Mouse (Mus musculus): ENCODE measurements around the gene Lrrc55. TPM values are rescaled to one million over a fixed set of nuclear protein-coding genes. Genes with fewer than 3 reads are reported as not detected.

The Lrrc55 gene
- total and polyA plus RNA-seq, 3 experiments = not detected

GRCm38 (mm10) chr2:85131724-85132123 is 65.3 kb downstream of the Lrrc55 start:
- H3K4me3 ChIP-seq (ENCODE audit: control insufficient read depth in 1 of 2, insufficient read depth in 1 of 2, low read depth in 2 of 2, low read length in 2 of 2) = no peak overlapping the region
- no peaks in the 10 kb centered on the region; a peak in 1 of 4 replicates for H3K4me1 ChIP-seq (ENCODE audit: control insufficient read depth in 1 of 2, insufficient read depth in 2 of 2, low read length in 2 of 2)
- H3K79me2 ChIP-seq (ENCODE audit: control insufficient read depth, insufficient read depth, low read length, poor library complexity) = no peaks in the 10 kb centered on the region
- H3K9ac ChIP-seq (ENCODE audit: control insufficient read depth, low read depth, low read length, poor library complexity, severe bottlenecking) = no peak overlapping the region
- H3K27ac ChIP-seq (ENCODE audit: control insufficient read depth, low read depth, low read length) = no peak overlapping the region
- H3K36me3 ChIP-seq (ENCODE audit: control insufficient read depth in 1 of 2, insufficient read depth in 2 of 2, low read length in 2 of 2) = no peaks in the 10 kb centered on the region; a peak in 1 of 4 replicates
- no peaks in the 10 kb centered on the region for H3K9me3 ChIP-seq (replicated peaks; ENCODE audit: insufficient read depth, low read length)
- H3K27me3 ChIP-seq (ENCODE audit: control insufficient read depth in 1 of 2, insufficient read depth in 2 of 2, low read length in 2 of 2) = no peaks in the 10 kb centered on the region; a peak in 3 of 4 replicates
- no peak for DNase-seq (ENCODE audit: low read depth, low spot score)
- TF ChIP-seq MAZ (IDR thresholded peaks at IDR 0.05; ENCODE audit: low read depth, low read length) = no peak
- no peak for TF ChIP-seq GATA1 (IDR thresholded peaks at IDR 0.05; ENCODE audit: low read depth, low read length)
- no peak for TF ChIP-seq ETS1 (IDR thresholded peaks at IDR 0.05; ENCODE audit: low read depth, low read length)
- TF ChIP-seq ZNF384 (IDR thresholded peaks at IDR 0.05; ENCODE audit: low read depth, low read length) = no peak
- TF ChIP-seq JUND (IDR thresholded peaks at IDR 0.05; ENCODE audit: low read depth, low read length) = no peak
- TF ChIP-seq CHD2 (IDR thresholded peaks at IDR 0.05; ENCODE audit: low read length) = no peak
- TF ChIP-seq POLR2AphosphoS2 (IDR thresholded peaks at IDR 0.05; ENCODE audit: low read length) = no peak
- TF ChIP-seq POLR2AphosphoS5 (IDR thresholded peaks at IDR 0.05; ENCODE audit: borderline replicate concordance, low read depth, low read length) = no peak
- TF ChIP-seq POLR2A (IDR thresholded peaks at IDR 0.05; ENCODE audit: control insufficient read depth in 1 of 2, insufficient read depth in 1 of 2, low read depth in 1 of 2, low read length in 2 of 2, poor library complexity in 1 of 2) = no peak

DNA sequence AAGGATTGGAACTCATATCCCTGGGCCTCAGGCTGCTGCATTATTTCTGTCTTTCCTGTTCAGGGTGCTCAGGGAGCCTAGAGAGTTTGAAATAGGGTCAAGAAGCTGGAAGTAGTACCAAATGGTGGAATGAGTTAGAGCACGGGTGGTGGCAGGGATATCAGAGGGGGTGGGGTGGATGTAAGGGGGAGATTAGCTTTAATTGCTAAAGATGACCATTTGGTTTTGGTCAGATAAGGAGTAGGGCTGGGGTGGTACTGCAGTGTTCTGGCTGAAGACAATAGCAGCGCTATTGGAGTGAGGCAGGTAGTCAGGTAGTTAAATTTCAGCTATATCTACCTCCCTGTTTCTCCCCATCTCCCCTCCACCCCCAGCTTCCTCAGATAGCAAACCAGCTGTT is 65.8 kb downstream of the Lrrc55 start:
- TF ChIP-seq EP300 (IDR thresholded peaks at IDR 0.05; ENCODE audit: low read depth in 1 of 2, low read length in 2 of 2) (peak in 1 of 2 experiments; percentile 29; a peak in 1 of 4 replicates), MYC (IDR thresholded peaks at IDR 0.05; ENCODE audit: low read depth, low read length) (no peak)
- no peak overlapping the region for H3K27ac ChIP-seq (ENCODE audit: control insufficient read depth, low read depth, low read length)

DNA sequence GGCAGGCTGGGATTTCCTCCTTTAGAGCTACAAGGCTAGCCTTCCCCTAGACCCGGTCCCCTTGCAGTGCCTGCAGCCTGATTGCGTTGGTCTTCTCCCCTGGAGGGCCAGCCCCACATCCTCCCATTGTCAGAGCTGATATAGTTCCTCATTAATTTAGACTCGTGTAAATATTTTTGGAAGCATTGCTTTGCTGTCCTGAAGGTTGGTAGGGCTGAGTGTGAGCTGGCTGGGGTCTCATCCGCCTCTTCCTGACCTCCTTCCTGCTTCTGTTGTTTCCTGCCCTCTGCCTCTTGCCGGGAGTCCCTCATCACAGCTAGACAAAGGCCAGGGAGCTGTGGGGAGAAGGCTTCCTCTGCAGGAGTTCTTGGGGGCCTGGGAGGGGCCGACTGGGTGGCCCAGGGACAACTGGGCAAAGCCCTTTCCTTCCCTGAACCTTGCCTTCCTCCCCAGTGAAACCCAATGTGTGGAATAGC is 67.5 kb downstream of the Lrrc55 start:
- no peak overlapping the region for H3K4me3 ChIP-seq (ENCODE audit: control insufficient read depth in 1 of 2, insufficient read depth in 1 of 2, low read depth in 2 of 2, low read length in 2 of 2)
- no peak for DNase-seq (ENCODE audit: low read depth, low spot score)
- no peaks in the 10 kb centered on the region for H3K9me3 ChIP-seq (replicated peaks; ENCODE audit: insufficient read depth, low read length)
- no peaks in the 10 kb centered on the region for H3K79me2 ChIP-seq (ENCODE audit: control insufficient read depth, insufficient read depth, low read length, poor library complexity)
- H3K36me3 ChIP-seq (ENCODE audit: control insufficient read depth in 1 of 2, insufficient read depth in 2 of 2, low read length in 2 of 2) = no peaks in the 10 kb centered on the region; a peak in 1 of 4 replicates
- TF ChIP-seq SMC3 (IDR thresholded peaks at IDR 0.05; ENCODE audit: low read depth, low read length) (no peak), POLR2AphosphoS5 (IDR thresholded peaks at IDR 0.05; ENCODE audit: borderline replicate concordance, low read depth, low read length) (no peak), TBP (IDR thresholded peaks at IDR 0.05; ENCODE audit: low read depth, low read length) (no peak), MYB (IDR thresholded peaks at IDR 0.05; ENCODE audit: low read depth, low read length) (no peak), RCOR1 (IDR thresholded peaks at IDR 0.05; ENCODE audit: low read depth, low read length) (no peak)
- H3K27me3 ChIP-seq (ENCODE audit: control insufficient read depth in 1 of 2, insufficient read depth in 2 of 2, low read length in 2 of 2) = no peaks in the 10 kb centered on the region; a peak in 2 of 4 replicates
- H3K9ac ChIP-seq (ENCODE audit: control insufficient read depth, low read depth, low read length, poor library complexity, severe bottlenecking) = no peak overlapping the region
- H3K4me1 ChIP-seq (ENCODE audit: control insufficient read depth in 1 of 2, insufficient read depth in 2 of 2, low read length in 2 of 2) = no peaks in the 10 kb centered on the region; a peak in 1 of 4 replicates
- H3K27ac ChIP-seq (ENCODE audit: control insufficient read depth, low read depth, low read length) = no peak overlapping the region

More for the DNA sequence above, 65.8 kb downstream of the Lrrc55 start:
- no peaks in the 10 kb centered on the region for H3K9me3 ChIP-seq (replicated peaks; ENCODE audit: insufficient read depth, low read length)
- no peaks in the 10 kb centered on the region; a peak in 1 of 4 replicates for H3K4me1 ChIP-seq (ENCODE audit: control insufficient read depth in 1 of 2, insufficient read depth in 2 of 2, low read length in 2 of 2)
- H3K79me2 ChIP-seq (ENCODE audit: control insufficient read depth, insufficient read depth, low read length, poor library complexity) = no peaks in the 10 kb centered on the region
- no peak for DNase-seq (ENCODE audit: low read depth, low spot score)
- H3K4me3 ChIP-seq (ENCODE audit: control insufficient read depth in 1 of 2, insufficient read depth in 1 of 2, low read depth in 2 of 2, low read length in 2 of 2) = no peak overlapping the region
- H3K27me3 ChIP-seq (ENCODE audit: control insufficient read depth in 1 of 2, insufficient read depth in 2 of 2, low read length in 2 of 2) = no peaks in the 10 kb centered on the region; a peak in 2 of 4 replicates
- no peak overlapping the region for H3K9ac ChIP-seq (ENCODE audit: control insufficient read depth, low read depth, low read length, poor library complexity, severe bottlenecking)
- H3K36me3 ChIP-seq (ENCODE audit: control insufficient read depth in 1 of 2, insufficient read depth in 2 of 2, low read length in 2 of 2) = no peaks in the 10 kb centered on the region; a peak in 1 of 4 replicates
